Mouse (Mus musculus) liver, adult 2 months (tissue): ENCODE measurements at regions not wholly inside any gene's neighbourhood (a gene's known extent, or its start where the extent isn't known, plus 50 kb on each side); places are given as distances from the start of the nearest gene placed in this dataset.

ENCODE experiments used
- DNase-seq: peaks from one replicate; pipeline ENCODE4 v3.0.0-alpha.2; 2011; ENCODE audit warnings: low read depth, low spot score; ENCODE audit errors: extremely low read depth
- H3K27ac ChIP-seq: fragments of 200-500 bp; replicated peaks from 2 replicates; pipeline ENCODE4 v1.5.1; 2012; ENCODE audit warnings: low read depth, mild to moderate bottlenecking, control low read depth, inconsistent platforms, low read length; ENCODE audit not compliant: insufficient read depth
- H3K27me3 ChIP-seq: fragments of 200-500 bp; 2 replicates; pipeline ENCODE4 v1.6.1; 2012; ENCODE audit warnings: mild to moderate bottlenecking, moderate library complexity, low read length, inconsistent platforms; ENCODE audit not compliant: control insufficient read depth, insufficient read depth
- H3K36me3 ChIP-seq: fragments of 200-500 bp; 2 replicates; pipeline ENCODE4 v1.6.1; 2012; ENCODE audit warnings: low read length, inconsistent platforms; ENCODE audit not compliant: control insufficient read depth, insufficient read depth
- H3K4me1 ChIP-seq: fragments of 200-500 bp; 2 replicates; pipeline ENCODE4 v1.6.1; 2011; ENCODE audit warnings: low read length; ENCODE audit not compliant: control insufficient read depth, insufficient read depth
- H3K4me3 ChIP-seq: fragments of 200-500 bp; 2 replicates; pipeline ENCODE4 v1.5.1; 2011; ENCODE audit warnings: low read depth, mild to moderate bottlenecking, control low read depth, low read length, moderate library complexity; ENCODE audit not compliant: insufficient read depth
- H3K79me2 ChIP-seq: fragments of 200-500 bp; 2 replicates; pipeline ENCODE4 v1.6.1; 2012; ENCODE audit warnings: inconsistent platforms, mild to moderate bottlenecking, low read length, moderate library complexity; ENCODE audit not compliant: control insufficient read depth, insufficient read depth
- H3K9ac ChIP-seq: fragments of 200-500 bp; 2 replicates; pipeline ENCODE4 v1.6.1; 2012; ENCODE audit warnings: low read depth, mild to moderate bottlenecking, control low read depth, inconsistent platforms, low read length
- CTCF ChIP-seq: fragments of 200-500 bp; IDR thresholded peaks from 2 replicates; pipeline ENCODE4 v1.5.1; 2011; ENCODE audit warnings: low read depth, low read length, control low read depth
- POLR2A ChIP-seq: fragments of 200-500 bp; IDR thresholded peaks from 2 replicates; pipeline ENCODE4 v1.6.1; 2011; ENCODE audit warnings: low read length, control low read depth; ENCODE audit not compliant: insufficient read depth; ENCODE audit errors: extremely low read depth
- WGBS: fragments of 180-500 bp; shearing (Covaris S2); methylation state at CpG from one replicate; pipeline ENCODE4 v1.1.7; 2018; 5-methylcytosine and 5-hydroxymethylcytosine counted together

DNA sequence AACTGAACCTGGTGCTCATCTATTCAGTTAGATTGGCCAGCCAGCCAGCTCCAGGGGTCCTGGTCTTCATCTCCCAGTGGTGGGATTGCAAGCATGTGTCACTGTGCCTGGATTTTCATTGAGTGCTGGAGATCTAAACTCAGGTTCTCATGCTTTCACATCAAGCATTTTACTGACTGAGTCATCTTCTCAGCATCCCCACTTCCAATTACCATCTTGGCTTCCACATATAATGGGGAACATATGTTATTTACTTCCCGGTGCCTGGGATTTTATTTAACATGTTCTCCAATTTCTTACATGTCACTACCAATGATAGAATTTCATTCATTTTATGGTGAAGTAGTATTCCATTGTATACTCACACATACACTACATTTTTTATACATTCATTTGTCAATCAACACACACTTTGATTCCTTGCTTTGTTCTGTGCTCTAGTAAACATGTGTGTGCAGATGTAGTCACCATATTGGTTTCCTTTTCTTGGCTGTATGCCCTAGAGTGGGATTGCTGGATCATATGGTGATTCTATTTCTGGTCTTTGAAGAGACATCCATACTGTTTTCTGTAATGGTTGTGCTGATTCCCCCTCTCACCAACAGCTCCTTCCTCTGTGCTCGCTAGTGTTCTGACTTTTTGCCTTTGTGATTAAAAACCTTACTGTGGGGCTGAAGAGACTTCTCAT, 986.0 kb downstream of the Synb start:
- DNase-seq: no peak
- Histone ChIP-seq H3K4me3 (no peak overlapping the region), H3K79me2 (no peaks in the 10 kb centered on the region), H3K27ac (no peak overlapping the region), H3K36me3 (no peaks in the 10 kb centered on the region), H3K9ac (no peak overlapping the region), H3K4me1 (peaks cover 3% of the 10 kb centered on the region; the same call in 1 of the 2 replicates), H3K27me3 (no peaks in the 10 kb centered on the region)
- WGBS: 90% methylated on average over 2 of the region's 2 CpGs
- TF ChIP-seq CTCF (no peak), POLR2A (no peak)

- Histone ChIP-seq H3K4me1 (peaks cover 3% of the 10 kb centered on the region; the same call in 1 of the 2 replicates), H3K27me3 (no peaks in the 10 kb centered on the region), H3K4me3 (no peak overlapping the region), H3K36me3 (no peaks in the 10 kb centered on the region), H3K27ac (no peak overlapping the region), H3K79me2 (no peaks in the 10 kb centered on the region), H3K9ac (no peak overlapping the region)
- DNase-seq: peak; percentile 54
- WGBS: 39% methylated on average over 8 of the region's 8 CpGs
- TF ChIP-seq CTCF: no peak
- no peak for TF ChIP-seq POLR2A
Observed at GRCm38 (mm10) chr14:68305166-68305565, 988.9 kb downstream of the Synb start.

GRCm38 (mm10) chr14:68301710-68302109, 992.4 kb downstream of the Synb start:
- TF ChIP-seq POLR2A: no peak
- no peak for TF ChIP-seq CTCF
- H3K27me3 ChIP-seq: no peaks in the 10 kb centered on the region
- WGBS: 87% methylated on average over 4 of the region's 4 CpGs
- no peaks in the 10 kb centered on the region for H3K36me3 ChIP-seq
- no peak for DNase-seq
- H3K27ac ChIP-seq: no peak overlapping the region
- no peaks in the 10 kb centered on the region for H3K79me2 ChIP-seq
- no peak overlapping the region for H3K9ac ChIP-seq
- no peak overlapping the region for H3K4me3 ChIP-seq
- H3K4me1 ChIP-seq: peaks cover 13% of the 10 kb centered on the region

DNA sequence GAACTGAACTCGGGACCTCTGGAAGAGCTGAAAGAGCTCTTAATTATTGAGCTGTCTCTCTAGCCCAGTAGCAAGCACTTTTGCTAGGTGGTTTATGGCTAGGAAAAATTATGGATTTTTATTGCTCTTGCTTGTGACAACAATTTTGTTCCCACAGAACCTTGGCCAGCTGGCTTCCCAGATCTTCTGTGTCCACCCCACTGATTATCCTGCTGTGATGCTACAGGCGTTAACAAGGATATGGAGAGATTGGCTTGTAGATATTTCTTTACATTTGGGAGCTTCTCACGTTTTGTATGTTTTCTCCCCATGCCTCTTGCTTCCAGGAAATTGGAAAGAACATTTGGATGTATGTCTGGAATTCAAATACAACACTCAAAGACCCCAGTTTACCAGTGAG, 1008.6 kb downstream of the Synb start:
- TF ChIP-seq CTCF (no peak), POLR2A (no peak)
- 67% methylated on average over 3 of the region's 3 CpGs for WGBS

DNA sequence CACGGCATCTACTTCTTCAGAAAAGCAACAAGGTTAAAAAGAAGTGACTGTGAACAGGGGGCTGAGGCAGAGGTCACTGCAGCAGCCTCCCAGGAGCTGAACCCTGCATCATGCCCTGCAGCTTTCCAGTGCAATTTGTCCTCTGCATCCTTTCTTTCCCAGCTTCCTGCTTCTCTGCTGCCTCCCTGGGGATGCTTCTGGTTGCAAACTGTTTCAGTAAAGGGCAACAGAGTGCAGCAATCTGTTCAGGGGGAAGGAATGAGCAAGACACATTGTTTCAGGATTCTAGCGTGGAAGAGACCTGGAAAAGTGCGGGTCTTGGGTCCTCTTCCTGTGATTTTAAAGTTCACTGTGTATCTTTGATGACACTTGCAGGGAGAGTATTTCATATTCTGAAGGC, 1032.7 kb downstream of the Synb start:
- 83% methylated on average over 3 of the region's 3 CpGs for WGBS

More for the DNA sequence above, 1008.6 kb downstream of the Synb start:
- H3K4me3 ChIP-seq: no peak overlapping the region
- H3K27me3 ChIP-seq: no peaks in the 10 kb centered on the region
- no peak overlapping the region for H3K27ac ChIP-seq
- H3K4me1 ChIP-seq: no peaks in the 10 kb centered on the region
- H3K79me2 ChIP-seq: no peaks in the 10 kb centered on the region
- no peak overlapping the region for H3K9ac ChIP-seq
- no peak for DNase-seq
- H3K36me3 ChIP-seq: no peaks in the 10 kb centered on the region

DNA sequence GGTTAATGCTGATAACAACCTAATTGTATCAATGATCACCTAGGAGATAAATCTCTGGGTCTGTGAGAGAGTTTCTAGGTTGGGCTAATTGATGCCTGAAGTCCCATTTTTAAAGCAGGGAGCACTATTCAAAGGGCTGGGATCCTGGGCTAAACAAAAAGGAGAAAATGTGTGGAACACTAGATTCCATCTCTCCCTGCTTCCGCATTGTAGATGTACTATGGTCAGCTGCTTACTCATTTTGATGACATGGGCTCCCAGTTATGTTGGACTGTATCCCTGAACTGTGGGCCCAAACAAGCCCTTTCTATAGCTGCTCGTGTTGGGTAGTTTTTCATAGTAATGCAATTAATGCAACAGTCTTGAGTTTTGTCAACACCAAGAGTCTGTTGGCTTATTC, 1047.1 kb downstream of the Synb start:
- H3K36me3 ChIP-seq: no peaks in the 10 kb centered on the region
- TF ChIP-seq POLR2A (no peak), CTCF (no peak)
- no peak overlapping the region for H3K27ac ChIP-seq
- H3K4me1 ChIP-seq: no peaks in the 10 kb centered on the region
- no peak for DNase-seq
- no peaks in the 10 kb centered on the region for H3K79me2 ChIP-seq
- H3K9ac ChIP-seq: no peak overlapping the region
- no peaks in the 10 kb centered on the region for H3K27me3 ChIP-seq
- no peak overlapping the region for H3K4me3 ChIP-seq
- 76% methylated on average over 2 of the region's 2 CpGs for WGBS

More for the DNA sequence above, 1032.7 kb downstream of the Synb start:
- Histone ChIP-seq H3K27ac (no peak overlapping the region), H3K79me2 (no peaks in the 10 kb centered on the region), H3K9ac (no peak overlapping the region), H3K36me3 (no peaks in the 10 kb centered on the region), H3K4me3 (no peak overlapping the region), H3K4me1 (no peaks in the 10 kb centered on the region), H3K27me3 (no peaks in the 10 kb centered on the region)
- DNase-seq: no peak
- no peak for TF ChIP-seq POLR2A
- no peak for TF ChIP-seq CTCF
